Mouse (Mus musculus) induced T-regulatory cell, adult 2 months (primary cell): Measurements from ENCODE around the gene Preb.
A peak's percentile ranks its signal among the peaks of the same experiment; 100 is the strongest.

Experiments used
- DNase-seq: peaks from one replicate; pipeline ENCODE4 v3.0.0-alpha.2; 2012; ENCODE audit warnings: low read depth

Preb gene

DNA sequence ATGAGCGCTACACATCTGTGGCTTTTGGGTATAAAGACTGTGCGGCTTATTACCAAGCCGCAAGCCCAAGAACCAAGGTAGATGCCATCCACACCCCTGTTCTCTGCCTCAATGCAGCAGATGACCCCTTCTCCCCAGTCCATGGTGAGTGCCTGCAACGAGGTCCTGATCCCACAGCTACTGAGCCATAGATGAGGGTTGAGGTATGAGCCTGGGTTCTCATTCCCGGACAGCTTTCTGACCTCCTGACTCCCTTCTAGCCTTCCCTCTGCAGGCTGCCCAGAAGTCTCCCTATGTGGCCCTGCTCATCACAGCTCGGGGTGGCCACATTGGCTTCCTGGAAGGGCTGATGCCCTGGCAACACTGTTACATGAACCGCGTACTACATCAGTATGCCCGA, 5.6 kb downstream of the Preb start:
- DNase-seq: no peak

DNA sequence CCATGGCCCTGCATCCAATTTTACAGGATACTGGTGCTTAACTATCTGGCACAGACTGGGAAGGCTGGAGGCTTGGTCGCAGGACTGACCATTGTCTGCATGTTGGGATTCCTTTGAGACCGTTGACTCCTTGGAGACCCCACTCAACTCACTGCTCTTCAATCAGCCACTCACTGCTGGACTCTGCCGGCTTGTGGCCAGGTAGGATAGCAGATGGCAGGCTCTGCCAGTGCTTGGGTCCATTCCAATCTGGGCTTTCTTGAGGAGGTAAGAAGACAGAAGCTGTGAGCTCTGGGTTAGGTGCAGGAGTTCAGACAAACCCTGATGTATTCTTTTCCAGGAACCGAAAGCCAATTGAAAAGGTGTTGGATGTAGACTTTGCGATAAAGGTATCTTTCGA, 6.1 kb downstream of the Preb start:
- no peak for DNase-seq

DNA sequence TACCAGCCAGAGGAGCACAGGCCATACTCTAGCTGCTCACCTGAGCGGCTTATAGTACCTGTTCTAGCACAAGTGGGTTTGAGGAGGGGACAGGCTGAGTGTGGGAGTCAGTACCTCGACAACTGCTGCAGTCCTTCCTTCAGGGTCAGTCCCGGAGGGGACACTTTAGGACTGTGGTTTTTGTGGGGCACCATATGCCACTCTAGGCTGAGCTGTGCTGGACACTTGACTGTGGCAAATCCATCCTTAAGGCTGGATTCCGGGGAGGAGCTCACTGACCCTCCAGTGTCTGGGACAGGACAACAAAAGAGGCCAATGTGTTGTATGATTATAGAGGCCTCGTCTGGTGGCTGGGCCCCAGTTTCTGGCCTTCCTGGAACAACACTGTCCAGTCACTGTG, 7.6 kb downstream of the Preb start:
- no peak for DNase-seq

DNA sequence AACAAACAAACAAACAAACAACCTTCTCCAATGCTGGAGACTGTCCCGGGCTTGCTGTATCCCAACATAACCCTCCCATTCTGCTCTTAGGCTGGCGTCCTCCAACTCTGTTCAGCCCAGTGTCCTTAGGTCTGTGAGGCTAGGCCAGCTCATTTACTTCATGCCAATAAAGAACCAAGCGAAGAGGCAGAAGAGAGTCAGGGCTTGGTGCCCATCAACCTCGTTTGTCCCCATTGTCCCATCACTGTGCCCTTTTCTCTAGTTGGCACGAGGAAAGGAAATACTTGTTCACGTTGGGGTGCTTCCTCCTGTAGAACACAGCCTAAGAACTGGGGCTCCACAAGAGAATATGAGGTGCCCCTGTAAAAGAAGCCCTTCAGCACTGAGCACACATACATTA, 8.5 kb downstream of the Preb start:
- no peak for DNase-seq

DNA sequence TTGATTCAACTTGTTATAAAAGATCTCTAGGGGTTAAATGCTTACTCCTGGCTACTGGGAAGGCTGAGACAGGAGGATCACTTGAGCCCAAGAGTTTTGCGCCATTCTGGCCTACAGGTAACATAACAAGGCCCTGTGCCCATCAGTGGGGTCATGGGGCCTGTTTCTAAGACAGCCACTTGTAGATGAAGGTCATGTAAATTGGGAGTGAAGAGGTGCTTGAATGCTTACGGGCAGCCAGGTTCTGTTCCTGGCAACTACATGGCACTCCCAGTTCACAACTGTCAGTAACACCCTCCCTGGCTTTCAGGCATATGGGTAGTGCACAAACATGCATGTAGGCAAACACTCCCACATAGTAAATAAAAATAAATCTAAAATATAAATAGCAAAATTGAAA, 9.2 kb downstream of the Preb start:
- no peak for DNase-seq

DNA sequence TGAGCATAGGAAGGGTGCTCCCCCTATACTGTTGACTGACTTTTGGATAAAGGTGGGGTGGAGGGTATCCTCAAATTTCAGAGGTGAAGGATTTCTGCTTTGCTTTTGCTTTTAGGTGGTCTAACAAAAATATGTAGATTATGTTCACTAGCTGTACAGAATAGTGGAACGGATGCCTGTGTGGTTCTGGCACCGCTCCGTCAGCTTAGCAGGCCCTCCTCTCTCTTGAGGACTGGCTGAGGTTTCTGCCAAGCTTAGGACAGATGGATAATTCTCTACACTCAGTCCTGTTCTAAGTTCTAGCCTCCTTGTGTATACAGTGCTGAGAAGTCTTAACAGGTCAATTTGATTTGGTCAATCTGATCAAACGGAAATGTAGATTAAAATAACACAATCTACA, 9.7 kb downstream of the Preb start:
- DNase-seq: no peak

DNA sequence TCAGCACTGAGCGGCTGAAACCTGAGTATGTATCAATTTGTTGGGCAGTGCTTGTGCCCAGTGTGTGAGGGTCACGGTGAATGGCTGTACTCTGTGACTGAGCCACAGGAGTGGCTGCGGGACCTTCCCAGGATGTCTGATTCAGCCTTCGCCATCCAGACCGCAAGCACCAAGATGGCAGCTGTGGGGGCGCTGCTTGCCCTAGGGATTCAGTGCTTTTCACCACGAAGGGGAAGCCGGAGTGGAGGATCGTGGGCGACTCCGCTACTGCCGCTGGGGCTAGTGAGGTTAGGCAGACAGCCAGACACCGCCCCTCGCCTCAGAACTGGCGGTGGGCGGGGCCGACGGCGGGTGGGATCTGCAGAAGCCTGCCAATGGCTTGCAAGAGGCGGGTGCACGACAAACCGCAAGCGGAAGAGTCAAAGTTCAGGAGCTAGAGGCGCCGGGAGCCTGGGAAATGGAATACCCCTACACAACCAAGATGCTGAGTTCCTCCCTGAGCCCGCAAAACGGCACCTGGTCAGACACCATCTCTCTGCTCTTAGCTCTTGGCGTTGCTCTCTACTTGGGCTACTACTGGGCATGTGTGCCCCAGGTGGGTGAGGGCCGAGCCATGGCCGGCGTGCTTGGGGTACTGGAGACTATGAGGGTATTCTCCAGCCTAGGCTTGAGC, 10.4 kb downstream of the Preb start:
- peak; percentile 94 for DNase-seq

DNA sequence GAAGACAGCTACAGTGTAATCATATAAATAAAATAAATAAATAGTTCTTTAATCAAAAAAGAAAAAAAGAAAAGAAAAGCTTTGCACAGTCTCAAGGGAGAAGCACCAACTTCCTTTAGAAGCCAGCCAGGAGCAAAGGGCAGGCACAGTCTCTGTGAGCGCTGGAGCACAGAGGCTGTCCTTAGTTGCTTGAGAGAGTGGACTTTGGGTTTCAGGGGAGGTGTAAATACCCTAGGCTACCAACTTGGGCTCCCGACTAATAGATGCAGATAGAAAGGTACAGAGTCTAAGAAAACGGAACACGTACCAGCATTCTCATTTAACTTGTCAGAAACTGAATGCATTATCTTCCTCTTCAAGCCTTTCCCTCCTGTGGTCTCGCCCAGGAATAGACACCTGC, 11.5 kb downstream of the Preb start:
- DNase-seq: peak; percentile 16

DNA sequence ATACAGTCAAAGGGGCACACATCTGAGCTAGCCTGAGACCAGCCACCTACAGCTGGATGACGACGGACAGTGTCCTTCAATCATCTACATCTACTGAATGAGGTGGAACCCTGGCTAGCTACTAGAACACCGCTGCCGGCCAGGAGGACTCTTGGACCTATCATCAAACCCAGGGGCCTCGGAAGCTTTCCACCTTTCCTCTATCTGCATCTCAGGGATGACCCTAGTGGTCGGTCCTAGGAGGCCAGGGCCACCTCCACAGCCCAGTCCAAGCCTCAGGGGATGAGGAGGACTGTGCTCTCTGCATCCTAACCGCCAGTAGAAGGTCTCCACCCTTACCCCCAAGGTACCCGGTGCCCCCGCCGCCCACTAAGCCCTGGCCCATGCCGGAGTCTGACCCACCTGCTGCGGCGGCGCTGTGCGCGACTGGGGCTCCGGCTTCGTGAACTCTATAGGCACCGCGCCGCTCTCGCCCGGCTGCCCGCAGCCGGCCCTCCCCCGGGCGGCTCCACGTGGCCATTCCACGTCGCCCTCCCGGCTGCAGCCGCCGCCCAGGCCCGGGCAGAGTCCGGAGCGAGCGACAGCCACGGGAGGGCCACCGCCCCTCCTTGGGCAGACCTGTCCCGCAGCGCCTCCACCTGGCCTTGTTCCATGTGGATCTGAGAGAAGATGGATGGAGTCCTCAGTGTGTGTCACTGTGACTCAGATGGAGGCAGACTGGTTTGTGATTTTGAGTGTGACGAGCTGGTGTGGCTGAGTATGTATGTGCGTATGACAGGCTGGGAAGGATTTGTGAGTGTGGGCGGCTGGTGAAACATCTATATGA, 15.0 kb downstream of the Preb start, which contains the start of gene Cgref1:
Cgref1 (minus strand) TSS at position 636 of the 826 bp plus-strand sequence.
- peak; percentile 55 for DNase-seq

DNA sequence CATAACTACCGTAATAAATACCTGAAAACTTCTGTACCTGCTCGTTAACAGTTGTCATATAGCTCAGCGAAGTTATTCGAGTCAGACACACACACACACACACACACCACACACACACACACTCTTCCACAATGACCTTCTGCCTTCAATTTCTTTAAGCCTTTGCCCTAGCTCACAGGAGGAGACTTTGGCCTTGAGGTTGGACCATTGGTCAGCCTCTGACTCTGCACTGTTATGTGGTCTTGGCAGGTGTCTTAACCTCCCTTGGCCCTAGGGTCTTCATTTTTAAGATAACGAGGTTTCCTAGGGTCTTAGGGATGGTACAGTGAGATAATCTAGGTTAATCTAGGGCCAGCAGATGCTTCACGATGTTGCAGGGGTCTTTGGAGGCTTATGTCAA, 15.8 kb downstream of the Preb start:
- DNase-seq: no peak

DNA sequence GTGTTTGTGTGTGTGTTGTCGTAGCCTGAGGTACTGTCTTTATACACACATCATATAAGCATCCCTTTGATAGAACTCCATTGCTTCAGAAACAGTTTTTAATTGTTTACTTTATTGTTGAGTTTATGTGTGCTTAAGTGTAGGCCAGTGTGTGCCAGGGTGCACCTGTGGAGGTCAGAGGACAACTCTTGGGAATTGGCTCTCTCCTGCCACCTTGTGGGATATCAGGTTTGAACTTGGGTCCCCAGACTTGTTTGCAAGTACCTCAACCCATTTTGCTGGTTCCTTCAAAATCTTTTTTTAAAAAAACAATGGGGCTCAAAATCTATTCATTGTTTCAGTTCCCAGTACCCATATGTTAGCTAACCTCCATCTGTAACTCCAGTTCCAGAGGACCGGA, 17.2 kb downstream of the Preb start:
- DNase-seq: peak; percentile 58

DNA sequence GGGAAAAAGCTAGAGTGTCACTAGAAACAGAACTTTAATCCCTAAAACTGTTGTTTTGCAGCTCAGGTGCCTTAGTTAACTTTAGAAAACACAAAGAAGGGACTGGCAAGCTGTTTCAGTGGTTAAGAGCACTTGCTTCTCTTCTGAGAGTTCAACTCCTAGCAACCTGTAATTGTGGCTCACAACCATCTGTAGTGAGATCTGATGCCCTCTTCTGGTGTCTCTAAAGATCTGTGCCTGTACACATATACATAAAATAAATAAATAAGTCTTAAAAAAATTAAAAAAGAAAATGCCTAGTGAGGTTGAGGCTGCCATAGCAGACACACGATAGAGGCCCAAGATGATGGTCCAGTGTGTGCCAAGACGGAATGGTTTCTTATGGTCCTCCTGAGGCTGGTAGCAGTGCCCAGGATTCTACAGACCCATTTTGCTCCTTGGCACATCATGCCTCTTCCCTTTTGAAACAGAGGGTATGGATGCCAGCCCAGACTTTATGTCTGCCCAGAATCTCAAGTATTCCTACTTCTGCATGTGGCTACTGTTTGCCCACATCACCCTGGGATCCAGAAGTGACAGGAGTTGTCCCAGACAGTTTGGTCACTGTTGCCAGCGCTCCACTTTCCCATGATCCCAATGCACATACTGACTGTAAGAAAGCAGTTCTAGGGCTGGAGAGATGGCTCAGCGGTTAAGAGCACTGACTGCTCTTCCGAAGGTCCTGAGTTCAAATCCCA, 25.3 kb downstream of the Preb start:
- no peak for DNase-seq

DNA sequence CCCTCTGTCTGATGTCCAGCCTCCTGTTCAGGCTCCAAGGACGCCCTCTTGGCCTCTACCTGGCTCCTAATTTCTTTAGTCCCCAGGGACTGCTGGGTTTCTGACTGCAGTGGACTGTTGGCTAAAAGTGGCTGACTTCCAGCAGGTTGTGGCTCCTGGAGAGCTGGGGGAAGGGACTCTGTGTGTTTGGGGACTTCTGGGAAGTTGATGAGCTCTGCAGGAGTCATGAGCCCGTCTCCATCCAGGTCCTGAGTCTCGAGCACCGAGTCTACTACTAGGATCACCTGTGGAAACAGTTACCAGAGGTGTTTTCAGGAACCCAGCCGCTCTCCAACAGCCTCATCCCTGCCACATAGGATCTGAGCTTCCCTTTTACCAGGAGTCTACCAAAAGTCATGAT, 26.5 kb downstream of the Preb start:
- no peak for DNase-seq

DNA sequence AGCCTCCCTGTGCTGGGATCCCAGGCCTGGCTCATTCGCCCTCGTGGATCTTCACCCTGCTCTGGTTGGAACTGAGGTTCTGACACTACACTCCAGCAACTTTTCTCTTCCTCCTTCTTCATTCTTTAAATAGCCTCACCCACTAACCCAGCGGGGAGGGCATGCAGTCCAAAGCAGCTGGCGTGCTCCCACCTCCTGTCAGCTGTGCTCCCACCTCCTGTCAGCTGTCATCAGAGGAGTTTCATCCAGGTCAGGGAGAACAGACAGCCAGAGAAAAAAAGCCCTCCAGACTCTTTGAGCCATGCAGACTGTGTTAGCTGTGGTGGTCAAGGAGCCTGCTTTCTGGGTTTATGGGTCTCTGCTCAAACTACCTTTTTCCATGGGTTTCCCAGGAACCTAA, 28.8 kb downstream of the Preb start:
- DNase-seq: no peak

DNA sequence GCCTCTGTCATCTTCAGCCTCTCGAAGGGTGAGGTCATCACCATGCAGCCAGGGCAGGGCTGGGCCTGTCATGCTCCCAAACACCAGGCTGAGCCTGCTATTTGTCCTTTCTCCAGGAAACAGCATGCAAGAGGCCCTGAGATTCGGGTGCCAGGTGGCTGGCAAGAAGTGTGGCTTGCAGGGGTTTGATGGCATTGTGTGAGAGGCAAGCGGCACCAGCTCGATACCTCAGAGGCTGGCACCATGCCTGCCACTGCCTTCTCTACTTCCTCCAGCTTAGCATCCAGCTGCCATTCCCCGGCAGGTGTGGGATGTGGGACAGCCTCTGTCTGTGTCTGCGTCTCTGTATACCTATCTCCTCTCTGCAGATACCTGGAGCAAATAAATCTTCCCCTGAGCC, 29.3 kb downstream of the Preb start:
- DNase-seq: no peak

DNA sequence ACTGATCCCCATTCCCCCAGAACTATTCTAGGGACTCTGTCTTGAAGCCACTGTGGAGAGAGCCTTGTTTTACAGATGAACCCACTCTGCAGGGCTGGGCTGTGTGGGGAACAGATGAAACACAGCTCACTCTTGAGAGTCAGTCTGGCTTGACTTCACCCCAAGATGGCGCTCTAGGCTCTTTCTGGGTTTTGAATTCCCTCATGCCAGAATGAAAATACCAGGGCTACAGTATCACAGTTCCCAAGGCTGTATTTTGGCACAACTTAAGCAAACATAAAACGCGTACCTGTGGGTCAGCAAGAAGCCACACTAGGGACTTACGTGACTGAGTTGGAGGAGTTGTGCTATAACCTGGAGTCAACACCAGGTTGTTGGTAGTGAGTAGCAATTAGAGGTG, 30.0 kb downstream of the Preb start:
- DNase-seq: peak; percentile 78

DNA sequence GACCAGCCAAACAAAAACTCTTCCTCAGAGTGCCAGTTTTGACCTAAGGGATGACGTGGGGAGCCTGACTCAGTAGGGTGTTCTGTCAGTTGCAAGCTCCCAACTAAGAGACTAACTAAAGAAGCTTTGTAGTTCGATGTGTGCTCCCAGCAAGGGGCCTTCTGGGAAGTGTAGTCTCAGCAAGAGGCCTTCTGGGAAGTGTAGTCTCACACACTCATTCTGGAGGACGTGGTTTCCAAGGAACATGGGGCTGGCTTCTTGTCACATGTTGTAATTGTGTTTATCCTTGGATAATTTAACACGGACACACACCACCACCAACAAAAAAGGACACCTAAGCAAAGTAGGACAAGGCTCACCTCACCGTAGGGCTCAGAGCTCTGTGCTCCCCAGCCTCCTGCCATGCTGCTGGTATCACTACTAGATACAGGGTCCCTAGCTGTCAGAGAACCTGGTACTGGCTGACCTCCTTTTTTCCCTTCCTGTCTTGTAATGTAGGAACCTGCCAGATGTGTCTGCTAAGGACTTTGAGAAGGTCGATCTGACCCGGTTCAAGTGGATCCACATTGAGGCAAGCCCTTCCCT, 32.1 kb downstream of the Preb start:
- no peak for DNase-seq

DNA sequence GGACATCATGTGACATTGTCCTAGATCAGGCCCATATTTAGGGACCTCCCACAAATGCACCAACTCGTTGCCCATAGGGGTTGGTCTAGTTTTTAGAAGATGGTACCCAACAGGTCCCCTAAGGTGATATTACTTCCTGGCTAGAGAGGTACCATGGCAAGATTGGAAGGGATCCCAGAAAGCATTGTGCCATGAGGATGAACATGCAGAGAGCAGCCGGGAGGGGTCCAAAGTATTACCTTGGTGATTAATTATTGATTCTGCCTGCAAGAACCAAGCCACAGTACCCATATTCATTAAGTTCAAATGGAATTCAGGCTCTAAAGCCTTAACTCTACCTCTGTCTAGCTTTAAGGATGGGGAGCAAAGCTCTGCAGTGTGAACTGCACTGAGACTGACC, 34.1 kb downstream of the Preb start:
- DNase-seq: no peak

DNA sequence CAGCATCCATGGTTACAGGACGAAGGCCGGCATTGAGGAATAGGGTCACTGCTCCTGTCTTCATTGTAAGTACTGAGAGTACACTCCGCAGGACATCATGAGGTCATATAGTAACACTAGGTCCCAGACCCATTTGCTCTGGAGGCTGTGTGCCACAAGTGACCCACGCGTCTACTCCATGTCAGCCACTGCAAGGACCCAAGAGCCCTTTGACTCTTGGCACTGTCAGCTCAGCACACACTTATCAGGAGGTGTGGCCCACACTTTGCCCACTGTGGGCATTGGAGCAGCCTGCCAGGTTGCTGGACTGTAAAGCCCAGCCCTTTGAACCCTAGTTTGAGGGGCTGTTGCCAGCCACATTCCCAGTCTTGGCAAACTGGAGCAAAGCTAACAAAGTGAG, 34.9 kb downstream of the Preb start:
- DNase-seq: no peak

DNA sequence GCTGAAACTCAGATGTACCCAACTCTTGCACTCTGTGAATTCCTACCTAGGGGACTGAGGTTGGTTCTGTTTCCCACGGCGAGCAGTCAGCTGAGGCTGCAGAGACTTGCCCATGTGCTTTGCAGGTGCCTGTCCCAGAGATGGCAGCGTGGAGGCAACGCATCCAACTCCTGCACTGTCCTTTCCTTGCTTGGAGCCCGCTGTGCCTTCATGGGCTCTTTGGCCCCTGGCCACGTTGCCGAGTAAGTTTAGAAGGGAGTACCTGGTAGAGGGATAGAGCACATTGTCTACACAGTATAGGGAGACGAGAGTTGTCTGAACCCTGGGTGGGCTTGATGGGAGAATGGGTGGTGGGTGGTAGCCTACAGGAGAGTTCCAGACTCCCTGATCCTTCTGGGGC, 35.5 kb downstream of the Preb start:
- no peak for DNase-seq

DNA sequence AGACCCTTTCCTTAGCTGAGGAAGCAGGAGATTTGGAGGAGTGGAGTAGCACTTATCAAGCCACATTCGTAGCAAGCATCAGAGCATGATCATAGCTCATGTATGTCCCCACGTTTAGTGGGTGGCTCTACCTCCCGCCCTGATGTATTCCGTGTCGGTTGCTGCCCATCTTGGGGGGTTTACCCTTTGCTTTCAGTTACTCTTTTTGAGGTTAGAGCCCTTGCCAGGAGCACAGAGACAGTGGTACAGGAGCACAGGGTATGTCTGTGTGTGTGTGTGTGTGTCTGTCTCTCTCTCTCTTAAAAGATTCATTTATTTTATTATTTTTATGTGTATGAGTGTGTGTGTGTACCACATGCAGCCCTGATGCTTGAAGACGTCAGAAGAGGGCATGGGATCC, 37.0 kb downstream of the Preb start:
- DNase-seq: no peak

DNA sequence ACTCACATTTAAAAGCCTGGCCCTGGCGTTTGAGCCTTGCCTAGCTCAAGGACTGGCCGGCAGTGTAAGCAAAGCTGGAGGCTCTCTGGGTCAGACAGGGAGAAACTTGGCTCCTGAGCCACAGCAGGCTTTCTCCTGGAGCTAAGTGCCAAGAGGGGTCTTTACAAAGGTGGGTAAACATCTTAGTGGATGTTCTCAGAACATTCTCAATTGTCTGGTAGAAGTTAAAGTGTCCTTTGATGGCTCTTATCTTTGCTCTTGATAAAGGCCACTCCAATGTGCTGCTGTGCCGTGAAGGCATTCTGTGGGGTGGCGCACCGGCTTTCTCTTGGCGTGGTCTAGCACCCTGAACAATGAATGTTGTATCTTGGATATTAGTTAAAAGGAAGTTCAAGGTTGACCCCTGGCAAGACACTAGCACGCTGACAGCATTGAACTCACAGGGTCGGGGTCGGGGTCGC, 37.5 kb downstream of the Preb start:
- no peak for DNase-seq
